Mouse (Mus musculus) cerebellum, postnatal 36 days (tissue): ENCODE data around the gene Hs2st1.

ENCODE experiments used
- DNase-seq, 2 experiments: peaks; one replicate each; pipeline ENCODE4 v3.0.0; 2021 to 2022; ENCODE audit warnings: mixed read lengths in 2 of 2

Hs2st1 gene

DNA sequence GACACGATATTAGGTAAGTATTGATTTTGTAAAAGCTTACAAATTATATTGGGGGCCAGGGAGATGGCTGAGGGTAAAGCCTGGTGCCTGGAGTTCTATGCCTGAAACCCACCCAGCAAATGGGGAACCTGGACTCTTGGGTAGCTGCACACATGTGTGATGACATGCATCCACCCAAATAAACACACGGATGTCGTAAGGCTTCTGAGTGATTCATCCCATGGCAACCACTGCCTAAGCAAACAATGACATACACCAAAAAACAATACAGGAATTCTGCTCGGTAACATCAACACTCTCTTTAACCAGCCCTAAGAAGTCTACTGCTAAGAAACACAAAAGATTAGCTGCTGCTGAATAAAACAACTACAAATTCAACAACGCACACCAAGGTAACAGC lies 73.2 kb downstream of the Hs2st1 start:
- no peak for DNase-seq

DNA sequence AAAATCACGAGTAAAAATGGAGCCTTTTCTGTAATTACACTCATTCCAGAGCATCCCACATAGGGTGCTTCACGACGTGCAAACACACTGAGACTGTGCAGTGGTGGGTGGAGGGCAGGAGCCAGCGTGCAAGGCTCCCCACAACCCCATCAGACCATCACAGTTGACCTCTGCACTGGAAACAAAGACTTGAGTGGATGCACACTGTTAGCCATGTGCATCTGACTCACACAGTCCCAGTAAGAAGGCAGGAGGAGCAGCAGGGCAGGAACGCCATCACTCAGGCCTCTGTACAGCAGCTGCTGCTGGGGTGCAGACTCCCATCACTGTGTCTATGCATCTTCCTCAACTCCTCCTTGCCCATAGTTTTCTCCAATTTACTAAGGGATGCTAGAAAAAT lies 75.1 kb downstream of the Hs2st1 start:
- DNase-seq: no peak

DNA sequence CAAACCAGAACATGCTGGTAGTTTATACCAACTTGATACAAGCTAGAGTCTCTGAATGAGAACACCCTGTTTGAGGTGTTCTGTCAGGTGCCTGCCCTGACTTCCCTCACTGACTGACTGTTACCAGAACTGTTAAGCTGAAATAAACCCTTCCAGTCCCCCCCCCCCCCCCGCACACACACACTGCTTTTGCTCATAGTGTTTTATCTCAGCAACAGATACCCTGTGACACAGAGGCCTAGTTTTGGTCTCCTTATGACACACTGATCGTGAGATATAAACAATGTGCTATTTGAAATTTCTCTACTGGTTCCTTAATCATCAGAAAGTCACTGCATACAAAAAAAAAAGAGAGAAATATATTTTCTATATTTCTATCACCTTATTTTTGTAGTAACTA lies 81.2 kb downstream of the Hs2st1 start:
- DNase-seq: no peak

DNA sequence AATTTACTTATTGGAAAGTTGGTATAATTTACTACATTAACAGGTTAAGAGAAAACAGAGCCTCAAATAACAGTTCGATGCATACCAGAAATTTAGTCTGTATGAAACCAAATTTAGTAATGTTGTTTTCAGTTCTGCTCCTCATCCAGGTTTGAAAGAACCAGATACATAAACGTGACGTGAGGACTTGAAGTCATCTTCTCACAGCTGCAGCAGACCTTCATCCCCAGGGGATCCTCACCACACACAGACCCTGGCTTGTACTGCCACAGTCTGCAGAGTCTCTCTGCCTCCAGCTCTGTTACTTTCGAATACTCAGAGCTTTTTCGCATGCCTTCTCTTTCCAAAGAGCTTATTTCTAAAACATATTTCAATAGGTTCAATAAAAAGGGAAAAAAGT lies 89.4 kb downstream of the Hs2st1 start:
- DNase-seq: no peak

DNA sequence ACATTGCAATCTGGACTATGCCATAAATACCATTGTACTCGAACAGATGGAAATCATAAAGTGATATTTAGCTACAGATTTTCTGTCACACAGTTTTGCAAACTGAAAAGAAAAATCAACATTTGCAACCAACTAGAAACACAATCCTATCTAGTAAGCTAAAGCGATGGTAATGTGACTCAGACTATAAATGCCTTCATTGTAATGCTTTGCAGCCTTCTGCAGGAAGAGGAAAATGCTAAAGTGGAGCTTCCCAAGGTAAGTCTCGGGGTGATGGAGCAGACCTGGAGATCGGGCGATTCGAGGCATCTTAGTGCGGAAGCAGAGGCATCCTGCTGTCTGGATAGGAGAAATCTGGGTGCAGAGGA lies 91.6 kb downstream of the Hs2st1 start:
- DNase-seq: no peak

DNA sequence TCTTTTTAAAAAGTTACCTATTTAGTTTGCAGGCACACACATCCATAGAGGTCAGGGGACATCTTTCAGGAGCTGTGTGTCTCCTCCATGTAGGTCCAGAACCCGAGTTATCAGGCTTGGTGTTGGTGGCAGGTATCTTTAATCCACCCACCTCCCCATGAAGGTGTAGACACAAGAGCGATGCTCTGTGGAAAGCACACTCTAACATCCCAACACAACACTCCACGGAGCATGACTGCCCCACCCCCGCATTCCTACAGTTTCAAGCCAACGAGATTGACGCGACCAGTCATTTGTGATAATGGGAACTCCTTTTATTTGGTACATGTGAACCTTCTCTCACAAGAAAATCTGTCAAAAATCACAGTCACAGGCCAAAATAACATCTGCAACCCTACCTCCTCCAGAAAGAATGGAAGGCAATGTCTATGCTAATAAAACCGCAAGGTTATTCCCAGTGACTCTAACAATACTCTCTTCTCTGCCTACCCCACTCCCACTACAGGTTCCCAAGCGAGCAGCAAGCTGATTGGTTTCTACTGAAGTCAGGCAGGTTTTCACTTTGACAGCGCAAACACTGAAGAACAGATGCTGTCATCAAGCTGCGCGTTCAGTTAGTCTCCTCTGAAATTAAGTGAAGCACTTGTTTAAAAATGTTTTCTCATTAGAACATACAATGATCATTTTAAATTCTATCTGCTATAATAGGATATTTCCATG lies 92.1 kb downstream of the Hs2st1 start:
- DNase-seq: no peak

DNA sequence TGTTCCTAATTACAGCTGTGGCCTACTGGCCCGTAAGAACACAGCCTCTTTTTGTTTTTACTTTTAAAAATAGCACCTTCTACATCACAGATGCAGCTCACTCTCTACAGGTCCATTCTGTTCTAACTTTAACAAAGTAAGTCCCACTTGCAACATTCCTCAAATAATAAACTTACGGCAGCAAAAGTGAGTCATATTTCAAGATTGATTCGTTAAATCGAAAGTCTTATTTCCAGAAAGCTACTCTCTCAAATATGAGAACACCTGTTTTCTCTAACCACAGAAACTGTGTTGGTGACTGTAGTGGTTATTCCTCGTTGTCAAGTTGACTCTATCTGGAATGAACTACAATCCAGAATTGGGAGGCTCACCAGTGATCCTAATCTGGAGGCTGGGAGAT lies 94.1 kb downstream of the Hs2st1 start:
- DNase-seq: no peak

DNA sequence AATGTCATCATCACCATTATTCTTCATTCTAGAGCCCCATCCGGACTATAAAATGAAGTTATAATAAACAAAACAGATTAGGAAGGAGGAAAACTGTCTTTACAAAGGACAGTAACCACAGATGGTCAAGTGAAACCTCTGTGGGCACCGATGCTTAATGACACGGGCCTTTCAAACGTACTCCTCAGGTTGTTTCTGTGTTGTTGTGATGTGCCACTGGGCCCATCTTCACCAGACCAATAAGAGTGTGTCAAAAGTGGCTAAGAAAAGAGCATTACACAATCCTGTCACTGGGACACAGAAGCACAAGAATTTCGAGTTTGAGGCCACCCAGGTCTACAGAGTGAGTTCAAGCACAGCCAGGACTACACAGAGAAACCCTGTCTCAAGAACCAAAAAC lies 95.3 kb downstream of the Hs2st1 start:
- DNase-seq: no peak

DNA sequence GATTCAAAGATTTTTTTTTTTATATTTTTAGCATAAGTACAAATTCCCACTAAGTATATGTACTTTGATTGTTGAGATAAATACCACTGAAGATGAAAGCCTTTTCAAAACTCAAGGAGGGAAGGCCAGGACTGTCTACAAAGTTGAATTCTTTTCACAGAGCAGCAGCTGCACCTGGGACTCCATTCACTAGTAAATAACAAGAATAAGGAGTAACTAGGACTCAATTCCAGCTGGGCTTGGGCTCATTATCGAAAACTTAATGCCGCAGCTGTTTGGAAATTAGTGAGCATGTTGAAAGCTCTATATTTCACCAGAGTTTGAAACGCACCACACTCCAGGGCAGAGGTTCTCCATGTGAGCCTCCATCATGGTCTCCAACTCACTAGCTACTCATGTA lies 98.0 kb downstream of the Hs2st1 start:
- no peak for DNase-seq

DNA sequence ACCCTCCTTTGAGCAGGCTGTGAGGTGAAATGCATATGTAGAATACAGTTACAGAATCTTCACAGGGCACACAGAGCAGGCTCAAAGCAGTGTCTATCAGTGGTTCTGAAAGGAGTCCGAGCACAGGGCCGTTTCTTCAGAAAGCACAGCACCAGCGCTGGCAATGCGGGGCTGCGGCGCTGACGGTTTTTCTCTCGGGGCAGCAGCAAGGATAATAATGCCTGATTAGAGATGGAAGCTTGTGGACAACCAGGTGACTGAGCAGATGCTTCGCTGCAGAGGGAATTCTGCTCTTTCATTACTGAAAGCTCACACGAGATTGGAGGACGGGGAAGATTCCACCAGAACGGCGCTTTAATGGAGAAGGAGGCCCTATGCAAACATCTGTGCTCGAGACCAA lies 99.1 kb downstream of the Hs2st1 start:
- DNase-seq: no peak

DNA sequence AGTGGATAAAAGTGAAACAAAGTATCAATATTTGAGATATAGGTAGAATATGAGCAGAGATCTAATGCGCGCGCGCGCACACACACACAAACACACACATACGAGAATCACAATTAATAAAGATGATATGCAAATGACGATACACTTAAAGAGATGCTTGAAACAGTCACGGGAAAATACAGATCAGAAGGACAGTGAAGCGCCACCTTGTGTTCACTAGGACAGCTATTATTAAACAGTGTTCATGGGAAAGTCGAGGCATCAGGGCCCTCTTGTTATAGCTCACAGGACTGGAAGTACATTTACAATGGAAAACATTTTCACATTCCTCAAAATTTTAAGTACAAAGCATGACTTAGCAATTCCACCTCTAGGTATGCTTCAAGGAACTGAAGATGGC lies 102.5 kb downstream of the Hs2st1 start:
- DNase-seq: no peak

DNA sequence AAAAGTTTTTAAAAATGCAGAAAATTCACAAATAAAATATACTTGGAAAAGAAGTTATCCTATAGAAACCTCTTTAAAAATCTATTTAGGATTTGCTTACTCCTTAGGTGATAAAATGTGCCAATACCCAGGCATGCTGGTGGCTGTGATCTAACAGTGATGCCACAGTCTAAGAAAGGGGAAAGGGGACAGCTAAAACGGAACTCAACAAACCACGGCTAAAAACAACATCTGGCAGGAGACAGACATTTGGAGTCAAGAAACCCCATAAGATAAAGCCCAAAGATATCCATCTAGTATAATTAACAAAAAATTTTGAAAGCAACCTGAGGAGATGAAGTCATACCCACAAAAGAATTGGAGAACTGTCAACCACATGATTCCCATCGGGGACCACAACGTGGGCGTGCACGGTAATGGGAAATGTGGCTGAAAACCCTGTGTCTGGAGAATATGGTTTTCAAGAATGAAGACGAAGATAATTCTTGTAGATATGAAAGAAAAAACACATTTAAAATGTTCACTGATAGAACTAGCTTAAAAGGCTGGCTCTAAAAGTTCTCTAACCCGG lies 103.8 kb downstream of the Hs2st1 start:
- DNase-seq: no peak

DNA sequence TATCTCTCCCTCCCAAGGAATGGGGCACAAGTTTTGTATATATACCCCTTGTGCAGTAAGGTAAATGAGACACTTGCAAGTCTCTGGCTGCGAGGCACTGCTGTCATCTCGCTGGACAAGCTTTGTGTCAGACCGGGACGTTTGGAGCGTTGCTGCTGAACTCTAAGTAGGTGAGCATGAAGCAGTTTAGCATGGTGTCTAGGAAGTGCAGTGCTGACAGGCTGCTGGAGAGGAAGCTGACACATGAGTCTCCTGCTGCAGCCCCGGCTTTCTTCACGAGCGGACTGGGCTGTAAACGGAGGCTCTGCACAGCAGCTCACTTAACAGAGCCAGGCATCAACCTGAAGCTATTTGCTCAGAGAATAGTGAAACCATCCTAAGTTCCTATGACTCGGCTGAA lies 107.3 kb downstream of the Hs2st1 start:
- no peak for DNase-seq

DNA sequence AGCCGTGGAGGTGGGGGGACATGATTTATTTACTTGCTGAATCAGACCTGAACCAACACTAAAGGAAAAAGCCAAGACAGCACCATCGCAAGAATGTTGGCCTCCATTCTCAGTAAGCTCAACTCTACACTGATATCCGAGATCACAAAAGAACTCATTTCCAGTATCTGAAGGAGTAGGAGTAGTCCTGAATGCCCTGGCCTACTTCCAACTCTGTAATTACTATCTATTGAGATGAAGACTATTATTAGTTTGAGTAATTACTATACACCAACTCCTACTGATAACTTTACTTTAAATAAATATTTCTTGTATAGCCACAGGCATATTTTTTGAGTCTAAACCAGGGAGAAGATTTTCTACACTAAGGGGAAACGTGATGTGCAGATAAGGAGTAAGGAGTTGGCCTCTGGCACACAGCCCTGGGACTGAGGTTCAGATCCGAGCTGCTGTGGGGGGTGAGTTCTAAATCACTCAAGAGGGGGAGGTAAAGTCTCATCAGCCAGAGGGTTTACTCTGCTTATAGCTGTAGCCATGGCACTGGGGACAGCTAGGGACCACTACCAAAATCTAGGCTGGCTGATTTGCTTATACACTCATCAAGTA lies 109.7 kb downstream of the Hs2st1 start:
- DNase-seq: no peak

DNA sequence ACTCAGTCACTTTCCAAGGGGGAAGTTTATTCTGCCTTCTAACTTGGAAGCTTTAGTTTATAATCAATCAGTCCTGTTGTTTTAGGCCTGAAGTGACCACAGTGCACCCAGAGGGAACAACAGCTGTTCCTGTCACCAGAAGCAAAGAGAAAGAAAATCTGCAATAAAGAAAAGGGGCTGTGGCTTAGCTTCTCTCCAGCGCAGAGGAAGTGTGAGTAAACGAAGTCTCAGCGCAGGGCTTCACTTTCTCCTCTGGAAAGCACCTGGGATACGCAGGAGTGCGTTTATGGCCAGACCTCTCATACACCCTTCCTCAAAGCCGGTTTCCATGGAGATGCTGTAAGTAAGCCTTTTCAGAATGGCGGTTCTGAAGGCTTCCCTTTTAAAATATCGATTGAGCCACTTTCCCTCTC lies 110.7 kb downstream of the Hs2st1 start:
- no peak for DNase-seq

DNA sequence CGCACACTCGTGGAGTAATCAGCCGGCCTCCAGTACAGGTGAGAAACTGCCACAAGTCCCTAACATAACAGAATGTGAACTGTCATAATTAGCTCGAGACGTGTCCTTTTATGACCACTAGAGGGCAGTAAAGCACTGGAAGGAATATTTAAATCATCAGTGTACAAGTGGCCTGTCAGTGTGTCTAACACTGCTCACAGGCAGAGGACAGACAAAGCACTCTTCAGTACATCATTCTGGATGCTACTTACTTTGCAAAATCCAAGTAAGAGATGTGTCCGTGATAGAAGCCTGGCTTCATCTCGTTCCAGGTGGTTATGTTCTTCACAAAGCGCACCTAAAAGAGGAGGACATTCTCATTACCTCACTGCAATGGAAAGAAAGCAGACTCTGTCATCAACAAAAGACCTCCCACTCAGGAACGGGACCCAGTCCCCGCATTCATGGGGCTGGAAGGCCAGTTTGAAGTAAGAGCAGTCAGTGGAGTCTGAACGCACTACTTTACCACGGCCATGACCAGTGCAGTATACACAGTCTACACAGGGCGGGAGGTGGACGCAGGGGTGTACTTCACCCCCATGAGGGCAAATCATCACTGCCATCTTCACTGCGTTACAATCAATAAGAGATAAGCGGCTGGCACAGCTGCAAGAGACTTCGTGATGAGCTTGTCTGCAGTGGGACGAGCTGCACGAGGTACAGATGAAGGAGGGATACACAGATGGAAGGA lies 116.1 kb downstream of the Hs2st1 start:
- DNase-seq: peak in 1 of 2 experiments; percentile 57

DNA sequence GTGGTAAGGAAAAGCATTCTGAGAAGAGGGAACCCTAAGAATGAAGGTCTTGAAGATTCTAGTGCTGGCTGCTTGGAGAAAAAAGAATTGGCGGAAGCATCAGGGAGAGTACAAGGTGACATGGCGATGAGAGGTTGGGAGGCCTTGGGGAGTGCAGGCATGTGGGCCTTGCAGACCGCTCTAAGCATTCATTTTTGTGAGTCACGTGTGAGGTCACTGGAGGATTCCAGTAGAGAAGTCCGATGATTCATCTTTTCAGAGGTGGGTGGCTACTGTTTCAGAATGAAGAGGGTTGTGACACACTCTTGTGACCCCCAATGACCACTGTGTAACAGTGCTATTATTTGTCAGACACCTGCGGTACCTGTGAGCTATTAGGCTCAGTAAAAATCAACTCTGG lies 121.0 kb downstream of the Hs2st1 start:
- DNase-seq: no peak

DNA sequence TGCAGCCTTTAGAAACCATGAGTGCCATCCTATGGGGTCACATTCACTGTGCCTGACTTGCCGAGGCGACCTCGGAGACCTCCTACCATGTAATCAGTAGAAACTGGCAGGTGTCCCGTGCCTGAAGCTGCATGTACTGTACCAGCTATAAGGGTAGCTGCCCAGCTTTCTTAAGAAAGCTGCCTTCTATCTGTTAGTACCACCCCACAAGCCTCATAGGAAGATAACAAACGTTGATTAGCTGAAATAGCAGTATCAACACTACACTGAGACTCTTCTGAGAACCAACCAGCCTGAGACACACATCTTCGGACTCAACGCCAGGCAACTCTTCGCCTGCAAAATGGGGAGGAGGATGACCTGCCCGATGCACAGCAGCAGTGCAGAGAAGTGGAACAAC lies 122.1 kb downstream of the Hs2st1 start:
- DNase-seq: no peak

DNA sequence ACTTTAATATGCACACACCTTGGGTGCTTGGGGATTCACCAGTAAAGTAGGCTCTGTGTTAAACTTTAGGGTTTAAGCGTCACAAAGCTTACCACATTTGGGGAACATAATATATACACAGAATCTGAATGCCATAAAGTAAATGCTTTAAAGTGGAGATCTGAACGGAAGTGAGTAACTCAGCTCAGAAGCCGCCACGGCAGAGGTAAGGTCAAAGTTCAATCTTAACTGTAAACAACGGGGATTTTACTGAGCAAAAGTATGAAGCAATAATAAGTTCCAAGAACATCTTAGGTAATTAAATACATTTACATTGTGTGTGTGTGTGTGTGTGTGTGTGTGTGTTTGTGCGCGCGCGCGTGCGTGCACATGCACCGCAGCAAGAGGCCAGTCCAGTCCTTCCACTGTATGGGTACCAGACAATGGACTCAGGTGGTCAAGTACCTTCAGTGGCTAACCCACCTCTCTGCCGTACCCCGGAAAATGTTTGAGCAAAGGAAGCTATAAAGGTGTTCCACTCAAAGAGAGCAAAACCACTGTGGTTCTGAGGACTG lies 123.8 kb downstream of the Hs2st1 start:
- DNase-seq: no peak

DNA sequence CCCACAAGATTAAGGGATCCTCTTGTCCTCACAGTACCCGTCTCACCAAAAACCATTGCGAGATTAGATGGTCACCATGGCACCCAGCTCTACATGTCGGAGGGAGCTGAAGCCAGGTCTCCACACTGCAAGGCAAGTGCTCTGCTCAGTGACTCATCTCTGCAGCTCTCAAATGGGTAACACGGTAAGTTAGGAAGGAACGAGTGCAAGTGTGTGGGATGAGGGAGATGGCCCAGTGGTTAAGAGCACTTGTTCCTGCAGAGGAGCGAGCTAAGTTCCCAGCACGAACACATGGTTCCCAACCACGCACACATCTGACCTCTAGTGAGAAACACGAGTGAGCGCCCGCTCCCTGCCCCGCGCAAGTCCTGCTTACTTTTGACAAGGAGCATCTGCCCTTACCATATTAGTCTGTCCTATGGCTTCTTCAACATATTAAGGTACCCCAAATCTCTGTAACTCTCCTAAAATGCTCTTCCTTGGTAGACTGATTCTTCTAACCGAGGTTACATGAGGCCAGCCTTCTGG lies 132.0 kb downstream of the Hs2st1 start:
- no peak for DNase-seq

DNA sequence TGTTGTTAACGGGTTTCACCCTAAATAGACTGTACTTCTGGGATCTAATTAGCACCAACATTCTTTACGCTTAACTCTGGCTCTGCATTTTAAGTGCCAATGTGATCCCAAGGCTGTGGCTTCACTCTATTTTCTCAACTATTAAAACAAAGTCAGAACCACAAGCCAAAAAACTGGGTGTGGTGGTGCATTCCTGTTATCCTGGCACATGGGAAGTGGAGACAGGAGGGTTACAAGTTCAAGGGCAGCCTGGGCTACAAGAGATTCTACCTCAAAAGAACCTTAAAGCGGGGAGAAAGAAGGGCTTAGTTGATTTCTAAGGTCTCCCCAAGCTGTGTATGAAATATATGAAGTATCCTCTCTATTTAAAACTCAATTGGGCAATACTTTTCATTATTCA lies 133.9 kb downstream of the Hs2st1 start:
- DNase-seq: no peak

DNA sequence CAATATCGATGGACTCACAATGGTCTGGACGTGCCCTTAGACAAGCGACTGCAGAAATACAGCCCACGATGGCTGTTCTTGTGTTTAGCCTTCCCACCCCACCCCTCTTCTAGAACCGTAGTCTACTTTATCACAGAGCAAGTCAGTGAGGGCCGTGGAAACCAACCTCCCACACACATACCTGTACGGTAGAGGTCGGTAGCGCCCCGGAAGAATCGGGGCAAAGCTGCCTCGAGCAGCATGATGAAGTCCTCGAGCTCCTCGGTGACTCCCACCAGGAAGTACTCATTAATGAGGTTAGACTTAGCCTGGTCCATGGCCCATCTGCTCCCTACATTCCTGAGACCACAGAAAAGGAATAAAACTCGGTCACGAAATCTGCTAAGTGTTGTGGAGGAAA lies 134.7 kb downstream of the Hs2st1 start:
- DNase-seq: no peak

DNA sequence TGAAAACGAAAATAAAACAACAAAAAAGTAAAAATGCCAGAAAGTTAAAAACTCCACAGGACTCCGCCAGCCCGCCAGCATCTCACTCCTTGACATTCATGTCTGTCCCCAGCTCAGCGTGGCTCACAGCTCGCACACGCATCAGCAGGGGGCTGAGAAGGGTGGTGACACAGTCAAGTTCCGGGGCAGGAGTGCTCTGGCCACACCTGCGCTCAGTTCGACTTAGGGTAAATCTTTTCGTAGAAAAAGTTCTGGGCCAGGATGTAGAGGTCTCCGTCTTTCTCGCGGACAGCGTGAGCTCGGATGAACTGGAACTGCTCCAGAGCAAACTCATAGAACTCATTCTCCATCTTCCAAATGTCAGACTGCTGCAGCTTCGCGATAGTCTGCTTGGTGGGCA lies 135.7 kb downstream of the Hs2st1 start:
- DNase-seq: no peak

DNA sequence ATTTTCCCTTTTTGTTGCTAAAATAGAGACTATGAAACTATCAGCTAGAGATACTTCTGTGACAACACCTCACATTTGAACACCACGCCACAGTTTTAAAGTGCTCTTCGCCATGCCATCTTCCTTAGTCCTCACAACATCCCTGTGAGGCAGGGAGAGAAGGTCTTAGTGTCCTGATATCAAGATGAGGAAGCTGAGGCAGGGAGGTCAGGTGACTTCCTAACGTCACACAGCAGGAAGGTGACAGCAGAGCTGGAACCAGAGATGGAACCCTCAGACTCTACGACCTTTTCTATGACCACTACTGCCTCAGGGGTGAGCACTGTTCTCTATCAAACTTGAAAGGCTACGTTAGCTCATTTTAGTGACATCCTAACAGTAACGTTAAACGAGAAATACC lies 136.9 kb downstream of the Hs2st1 start:
- DNase-seq: no peak
